17 mouse cellular contexts compared by ENCODE assay signal in the genomic region with DNA sequence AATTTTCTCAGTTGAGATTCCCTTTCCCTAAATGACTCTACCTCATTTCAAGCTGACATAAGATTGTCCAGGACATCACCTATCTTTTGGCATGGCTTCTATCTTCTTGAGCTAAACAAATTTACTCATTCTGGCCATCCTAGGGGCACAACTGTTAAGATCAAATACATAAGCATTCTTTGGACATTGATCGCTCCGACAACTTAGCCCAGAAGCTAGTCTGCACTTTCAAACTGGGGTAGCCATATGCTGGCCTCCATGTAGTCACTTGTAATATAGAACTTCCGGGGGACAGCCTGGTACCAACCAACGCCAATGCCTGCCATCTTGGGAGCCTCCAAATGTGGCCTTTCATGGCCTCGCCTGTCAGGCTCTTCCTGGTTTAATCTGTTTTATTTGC.
DNase-seq lines count a peak whose midpoint lies in the region; ATAC-seq lines count a peak whose summit lies in the region.
"Had no signal": no experiment of that assay in that cellular context is flagged by ENCODE, and none has a peak within 500 bp of the region (broad histone marks: within the 10 kb centered on the region; RNA-seq: fewer than 3 reads in every experiment).

No protein-coding gene starts in this region.

- WGBS in forebrain, embryonic 10.5 days = 92% methylated on average over 5 of the region's 5 CpGs
- 92% methylated on average over 5 of the region's 5 CpGs for WGBS in forebrain, embryonic 11.5 days
- 85% methylated on average over 5 of the region's 5 CpGs for WGBS in hindbrain, embryonic 13.5 days
- WGBS in hindbrain, embryonic 10.5 days = 89% methylated on average over 5 of the region's 5 CpGs
- WGBS in midbrain, embryonic 11.5 days = 87% methylated on average over 5 of the region's 5 CpGs
- 87% methylated on average over 5 of the region's 5 CpGs for WGBS in midbrain, embryonic 13.5 days

- no peaks in the 10 kb centered on the region for H3K9me3 ChIP-seq in forebrain, embryonic 10.5 days
- no peaks in the 10 kb centered on the region for H3K9me3 ChIP-seq in forebrain, embryonic 11.5 days (ENCODE audit: control insufficient read depth, low read length)
- no peaks in the 10 kb centered on the region for H3K9me3 ChIP-seq in hindbrain, embryonic 13.5 days
- no peaks in the 10 kb centered on the region for H3K9me3 ChIP-seq in hindbrain, embryonic 10.5 days
- H3K9me3 ChIP-seq in midbrain, embryonic 11.5 days (ENCODE audit: control insufficient read depth, low read length) = no peaks in the 10 kb centered on the region
- no peaks in the 10 kb centered on the region for H3K9me3 ChIP-seq in midbrain, embryonic 13.5 days
- H3K9me3 ChIP-seq: liver, embryonic 15.5 days; neural tube, embryonic 12.5 days had no signal

- no peaks in the 10 kb centered on the region for H3K36me3 ChIP-seq in forebrain, embryonic 10.5 days (replicated peaks)
- H3K36me3 ChIP-seq in forebrain, embryonic 11.5 days (ENCODE audit: control insufficient read depth, insufficient read depth, low read length) = no peaks in the 10 kb centered on the region
- no peaks in the 10 kb centered on the region for H3K36me3 ChIP-seq in hindbrain, embryonic 13.5 days
- no peaks in the 10 kb centered on the region for H3K36me3 ChIP-seq in hindbrain, embryonic 10.5 days
- no peaks in the 10 kb centered on the region for H3K36me3 ChIP-seq in midbrain, embryonic 11.5 days (ENCODE audit: control insufficient read depth, insufficient read depth, low read length)
- no peaks in the 10 kb centered on the region for H3K36me3 ChIP-seq in midbrain, embryonic 13.5 days
- H3K36me3 ChIP-seq: liver, embryonic 15.5 days; neural tube, embryonic 12.5 days had no signal

- DNase-seq in forebrain, embryonic 10.5 days (ENCODE audit: extremely low spot score, low spot score) = no peak
- DNase-seq in forebrain, embryonic 11.5 days (ENCODE audit: low spot score) = no peak
- DNase-seq in hindbrain, embryonic 10.5 days (ENCODE audit: low spot score) = no peak
- peak; percentile 57 for DNase-seq in midbrain, embryonic 11.5 days (ENCODE audit: low spot score, missing footprints)
- DNase-seq in cerebellum, adult 18-20 months = no peak
- no peak for DNase-seq in frontal cortex, postnatal 14 days (ENCODE audit: low spot score in 2 of 2)
- DNase-seq: adrenal gland, postnatal 10 days; cerebellum, adult 9-11 months; kidney, postnatal 4 days; left cerebral cortex, postnatal 4 days; right cerebral cortex, postnatal 14 days had no signal

- H3K4me1 ChIP-seq in forebrain, embryonic 10.5 days = peaks cover 68% of the 10 kb centered on the region
- H3K4me1 ChIP-seq in forebrain, embryonic 11.5 days (replicated peaks; ENCODE audit: control insufficient read depth, insufficient read depth, low read length) = peaks cover 8% of the 10 kb centered on the region
- peaks cover 48% of the 10 kb centered on the region for H3K4me1 ChIP-seq in hindbrain, embryonic 13.5 days (replicated peaks)
- peaks cover 72% of the 10 kb centered on the region for H3K4me1 ChIP-seq in hindbrain, embryonic 10.5 days (replicated peaks)
- H3K4me1 ChIP-seq in midbrain, embryonic 11.5 days (ENCODE audit: control insufficient read depth, insufficient read depth, low read length) = peaks cover 18% of the 10 kb centered on the region
- peaks cover 34% of the 10 kb centered on the region for H3K4me1 ChIP-seq in midbrain, embryonic 13.5 days (replicated peaks)
- H3K4me1 ChIP-seq: liver, embryonic 15.5 days had no signal

- H3K4me3 ChIP-seq in forebrain, embryonic 10.5 days = no peak overlapping the region
- H3K4me3 ChIP-seq in forebrain, embryonic 11.5 days (ENCODE audit: low read depth, low read length) = no peak overlapping the region
- no peak overlapping the region for H3K4me3 ChIP-seq in hindbrain, embryonic 13.5 days
- H3K4me3 ChIP-seq in hindbrain, embryonic 10.5 days = no peak overlapping the region
- no peak overlapping the region for H3K4me3 ChIP-seq in midbrain, embryonic 11.5 days (ENCODE audit: low read depth, low read length)
- H3K4me3 ChIP-seq in midbrain, embryonic 13.5 days (replicated peaks) = no peak overlapping the region
- H3K4me3 ChIP-seq: liver, embryonic 15.5 days; neural tube, embryonic 12.5 days had no signal

- no peak overlapping the region for H3K4me2 ChIP-seq in forebrain, embryonic 11.5 days (ENCODE audit: low read depth, low read length, severe bottlenecking)
- H3K4me2 ChIP-seq in hindbrain, embryonic 13.5 days = no peak overlapping the region
- no peak overlapping the region for H3K4me2 ChIP-seq in midbrain, embryonic 11.5 days
- no peak overlapping the region for H3K4me2 ChIP-seq in midbrain, embryonic 13.5 days (replicated peaks)
- H3K4me2 ChIP-seq: liver, embryonic 15.5 days; neural tube, embryonic 12.5 days had no signal

- 0 out of 2 replicates have a peak overlapping the region, but pooled peaks have one; percentile 35 for H3K27ac ChIP-seq in forebrain, embryonic 10.5 days
- no peak overlapping the region for H3K27ac ChIP-seq in forebrain, embryonic 11.5 days (ENCODE audit: low read depth, low read length)
- peak overlapping the region; percentile 32; the same call in 1 of the 2 replicates for H3K27ac ChIP-seq in hindbrain, embryonic 13.5 days
- H3K27ac ChIP-seq in hindbrain, embryonic 10.5 days = no peak overlapping the region
- no peak overlapping the region for H3K27ac ChIP-seq in midbrain, embryonic 11.5 days (ENCODE audit: low read depth, low read length)
- no peak overlapping the region for H3K27ac ChIP-seq in midbrain, embryonic 13.5 days
- H3K27ac ChIP-seq: liver, embryonic 15.5 days; neural tube, embryonic 12.5 days had no signal

- no peaks in the 10 kb centered on the region for H3K27me3 ChIP-seq in forebrain, embryonic 10.5 days (ENCODE audit: poor library complexity, severe bottlenecking)
- no peaks in the 10 kb centered on the region for H3K27me3 ChIP-seq in forebrain, embryonic 11.5 days (ENCODE audit: control insufficient read depth, insufficient read depth, low read length)
- H3K27me3 ChIP-seq in hindbrain, embryonic 13.5 days = no peaks in the 10 kb centered on the region
- no peaks in the 10 kb centered on the region for H3K27me3 ChIP-seq in hindbrain, embryonic 10.5 days (ENCODE audit: insufficient read depth, poor library complexity, severe bottlenecking)
- H3K27me3 ChIP-seq in midbrain, embryonic 11.5 days (ENCODE audit: control insufficient read depth, insufficient read depth, low read length) = no peaks in the 10 kb centered on the region
- no peaks in the 10 kb centered on the region for H3K27me3 ChIP-seq in midbrain, embryonic 13.5 days
- H3K27me3 ChIP-seq: neural tube, embryonic 12.5 days had no signal

- no peak overlapping the region for H3K9ac ChIP-seq in forebrain, embryonic 11.5 days (ENCODE audit: low read length)
- H3K9ac ChIP-seq in hindbrain, embryonic 13.5 days = no peak overlapping the region
- no peak overlapping the region for H3K9ac ChIP-seq in midbrain, embryonic 11.5 days (ENCODE audit: low read length)
- H3K9ac ChIP-seq in midbrain, embryonic 13.5 days (replicated peaks) = no peak overlapping the region
- H3K9ac ChIP-seq: liver, embryonic 15.5 days; neural tube, embryonic 12.5 days had no signal

- no peak for ATAC-seq in forebrain, embryonic 11.5 days (replicated peaks; ENCODE audit: low FRiP score)
- no peak for ATAC-seq in hindbrain, embryonic 13.5 days (ENCODE audit: low FRiP score)
- ATAC-seq in midbrain, embryonic 11.5 days (ENCODE audit: low FRiP score) = no peak
- no peak for ATAC-seq in midbrain, embryonic 13.5 days
- ATAC-seq: forebrain, embryonic 16.5 days; inflammation-experienced regulatory T-cells, adult 6 months had no signal

Comparison
In these comparisons a context has a peak if more than half of its experiments do, and no peak if none do; other contexts are left out.
1. H3K27ac ChIP-seq: peak in forebrain, embryonic 10.5 days (single experiment) and hindbrain, embryonic 13.5 days (single experiment); none in forebrain, embryonic 11.5 days (single experiment), hindbrain, embryonic 10.5 days (single experiment), midbrain, embryonic 11.5 days (single experiment) and midbrain, embryonic 13.5 days (single experiment).